Mouse (Mus musculus) kidney, adult 18-20 months (tissue): ENCODE measurements around the gene Alkbh4.
"Not testable (repeated sequence)": the region's sequence is repeated elsewhere in the genome, so short reads cannot be mapped to it uniquely, and the experiment has no call there.

Experiments used
- DNase-seq: peaks from one replicate; pipeline ENCODE4 v3.0.0; 2021

Gene Alkbh4

DNA sequence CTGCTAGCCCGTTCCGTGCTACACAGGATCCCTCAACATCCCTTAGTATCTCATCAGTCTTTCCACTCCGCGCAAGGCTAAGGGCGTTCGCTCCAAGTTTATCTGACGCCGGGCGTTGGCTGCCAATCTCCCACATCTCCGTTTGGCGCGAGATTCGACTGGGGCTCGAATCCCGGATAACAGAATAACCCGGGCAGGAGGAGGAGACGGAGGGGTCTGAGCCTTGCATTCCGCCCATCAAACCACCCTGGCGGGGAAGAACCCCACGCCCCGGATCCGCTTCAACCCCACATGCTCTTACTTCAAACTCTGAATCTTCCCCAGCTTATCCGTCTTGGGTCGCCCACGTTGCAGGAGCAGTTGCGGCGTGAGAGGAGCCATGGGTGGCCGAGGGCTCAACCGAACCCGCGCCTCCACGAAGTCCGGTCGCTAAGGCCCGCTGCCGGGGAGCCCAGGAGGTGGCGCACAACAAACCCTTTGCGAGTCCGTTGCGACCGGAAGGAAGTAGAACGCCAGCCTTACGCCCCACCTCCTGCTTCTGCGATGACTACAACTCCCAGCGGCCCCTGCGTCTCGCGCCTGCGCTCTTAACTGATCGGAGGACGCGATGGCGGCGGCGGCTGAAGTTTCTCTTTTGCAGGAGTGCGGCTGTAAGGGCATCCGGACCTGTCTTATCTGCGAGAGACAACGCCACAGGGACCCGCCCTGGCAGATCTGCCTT is at the start of gene Alkbh4, which contains the start of gene Lrwd1:
Alkbh4 (plus strand) TSS at position 576 of the 721 bp plus-strand sequence.
Lrwd1 (minus strand) TSS at position 504 of the 721 bp plus-strand sequence.
- DNase-seq, result peak; percentile 96

DNA sequence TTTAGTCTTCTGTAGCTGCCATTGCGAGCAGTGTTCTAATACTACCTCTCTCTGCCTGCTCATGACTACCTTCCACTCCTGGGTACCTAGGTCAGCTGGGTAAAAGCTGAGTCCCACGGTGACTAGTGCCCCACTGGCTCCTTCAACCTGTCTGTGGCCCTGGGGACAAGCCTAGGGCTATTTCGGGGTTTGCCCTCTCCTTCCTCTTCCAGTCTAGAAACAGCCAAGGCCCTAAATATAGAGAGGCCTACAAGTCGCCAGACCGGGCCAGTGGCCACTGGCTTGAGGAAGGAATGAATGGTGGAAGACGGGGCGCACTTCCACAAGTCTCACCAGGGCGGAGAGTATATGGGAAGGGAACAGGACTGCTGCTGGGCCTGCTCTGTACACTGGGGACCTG is 49.7 kb upstream of the Alkbh4 start:
- DNase-seq, result no peak

DNA sequence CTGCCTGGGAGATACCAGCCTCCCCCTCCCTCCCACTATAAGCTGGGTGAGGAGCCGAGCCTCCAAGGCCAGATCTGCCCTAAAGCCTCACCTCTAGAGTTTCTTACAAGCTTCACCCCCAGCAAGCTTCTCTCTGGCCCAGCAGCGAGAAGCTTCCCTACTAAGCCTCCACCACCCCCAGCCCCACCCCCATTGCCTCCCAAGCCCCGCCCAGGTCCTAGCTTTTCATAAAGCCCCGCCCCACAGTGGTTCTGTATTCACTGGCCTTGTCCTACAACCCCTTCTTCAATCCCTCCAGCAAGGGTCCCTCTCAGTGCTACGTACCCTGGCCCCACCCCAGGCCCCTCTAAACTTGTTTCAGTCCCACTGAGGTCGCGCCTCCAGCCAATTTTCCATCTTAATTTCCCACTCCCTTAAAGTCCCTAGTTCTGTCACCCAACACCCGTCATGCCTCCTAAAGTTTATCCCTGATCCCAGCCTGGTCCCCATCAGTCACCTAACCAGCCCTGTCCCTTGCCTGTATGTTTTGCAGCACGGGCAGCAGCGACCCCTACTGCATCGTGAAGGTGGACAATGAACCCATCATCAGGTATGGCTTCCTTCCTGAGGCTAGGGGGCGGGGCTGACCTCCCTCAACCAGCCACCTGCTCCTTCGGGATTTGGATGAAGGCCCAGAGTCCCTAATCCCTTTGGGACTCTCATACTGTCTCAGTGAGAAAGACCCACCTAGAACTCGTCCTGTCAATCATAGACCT is 46.9 kb upstream of the Alkbh4 start:
- DNase-seq, result no peak

DNA sequence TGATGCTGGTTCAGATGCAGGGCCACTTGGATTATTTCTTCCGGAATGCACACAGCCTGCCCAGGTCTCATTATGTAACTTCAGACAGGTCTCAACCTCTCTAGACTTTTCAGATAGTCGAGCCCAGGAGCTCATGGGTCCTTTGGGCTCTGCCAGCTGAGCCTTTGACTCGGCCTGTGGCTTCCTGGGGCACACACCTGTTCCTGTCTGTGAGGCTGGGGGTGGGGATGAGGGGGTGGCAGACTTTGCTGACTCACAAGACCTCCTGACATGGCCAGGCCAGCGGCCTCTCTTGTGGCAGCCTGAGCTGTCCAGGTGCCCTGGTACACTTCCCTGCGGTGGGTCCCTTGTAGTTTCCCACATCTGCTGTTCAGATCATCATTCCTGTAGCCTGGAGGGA is 44.0 kb upstream of the Alkbh4 start:
- no peak for DNase-seq

DNA sequence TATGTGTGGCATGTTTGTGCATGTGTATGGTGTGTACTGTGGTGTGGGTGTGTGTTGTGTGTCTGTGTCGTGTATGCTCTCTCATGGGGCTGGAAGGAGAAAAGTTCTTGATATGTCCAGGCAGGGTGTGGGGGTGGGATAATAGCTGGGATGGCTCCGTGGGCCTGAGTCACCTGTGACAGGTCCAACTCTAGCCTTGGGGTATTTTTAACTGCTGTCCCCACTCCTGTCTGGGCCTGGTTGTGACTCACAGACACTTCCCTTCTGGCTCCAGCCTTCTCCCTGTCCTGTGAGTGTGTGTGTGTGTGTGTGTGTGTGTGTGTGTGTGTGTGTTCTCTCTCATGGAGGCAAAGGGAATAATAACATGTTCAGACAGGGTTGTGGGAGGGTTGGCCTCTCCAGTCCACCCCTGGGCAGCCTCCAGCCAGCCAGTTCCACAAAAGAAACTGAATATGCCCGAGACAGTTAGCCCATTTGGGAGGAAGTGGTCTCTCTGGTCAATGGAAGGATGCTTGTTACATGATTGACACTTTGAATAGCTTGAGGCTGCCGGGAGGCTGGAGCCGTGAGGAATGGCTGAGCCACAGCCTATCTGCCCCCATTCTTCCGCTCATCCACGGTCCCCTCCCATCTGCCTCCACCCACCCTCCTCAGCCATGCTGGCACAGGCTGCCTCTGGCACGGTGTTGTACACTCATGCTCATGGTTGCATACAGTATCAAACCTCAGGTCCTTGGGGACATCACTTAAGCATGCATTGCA is 41.5 kb upstream of the Alkbh4 start:
- no peak for DNase-seq

DNA sequence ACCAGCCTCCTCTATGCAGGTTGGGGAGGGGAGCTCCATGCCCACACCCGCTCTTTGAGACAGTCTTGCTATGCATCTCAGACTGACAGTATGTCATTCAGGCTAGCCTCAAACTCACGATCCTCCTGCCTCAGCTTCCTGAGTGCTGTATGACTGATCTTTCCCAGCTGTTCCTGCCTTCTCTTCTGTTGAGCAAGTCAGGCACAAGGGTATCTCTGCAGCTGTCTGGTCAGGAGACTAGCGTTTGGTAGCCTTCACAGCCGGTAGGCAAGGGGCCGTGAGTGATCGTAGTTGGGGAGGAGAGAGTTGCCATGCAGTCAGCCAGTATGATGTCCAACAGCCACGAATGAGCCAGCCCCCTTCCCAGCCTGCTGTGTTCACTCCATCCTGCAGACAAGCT is 40.9 kb upstream of the Alkbh4 start:
- no peak for DNase-seq

DNA sequence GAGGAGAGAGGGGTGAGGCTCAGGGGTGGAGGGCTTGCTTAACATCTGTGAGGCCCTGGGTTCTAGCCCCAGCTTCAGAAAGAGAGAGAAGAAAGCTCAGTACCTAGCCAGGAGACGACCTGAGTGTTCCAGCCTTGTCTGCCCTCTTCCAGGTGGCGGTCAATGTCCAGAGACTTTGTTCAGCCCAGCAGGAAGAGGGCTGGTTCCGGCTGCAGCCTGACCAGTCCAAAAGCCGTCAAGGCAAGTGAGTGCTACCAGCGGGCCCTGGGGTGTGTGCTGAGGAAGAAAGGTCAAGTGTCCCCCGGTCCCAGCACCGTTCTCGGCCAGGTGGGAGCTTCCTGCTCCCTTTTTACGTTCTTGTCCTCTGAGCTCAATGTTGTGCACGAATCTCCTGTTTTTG is 37.4 kb upstream of the Alkbh4 start:
- DNase-seq, result peak; percentile 49

DNA sequence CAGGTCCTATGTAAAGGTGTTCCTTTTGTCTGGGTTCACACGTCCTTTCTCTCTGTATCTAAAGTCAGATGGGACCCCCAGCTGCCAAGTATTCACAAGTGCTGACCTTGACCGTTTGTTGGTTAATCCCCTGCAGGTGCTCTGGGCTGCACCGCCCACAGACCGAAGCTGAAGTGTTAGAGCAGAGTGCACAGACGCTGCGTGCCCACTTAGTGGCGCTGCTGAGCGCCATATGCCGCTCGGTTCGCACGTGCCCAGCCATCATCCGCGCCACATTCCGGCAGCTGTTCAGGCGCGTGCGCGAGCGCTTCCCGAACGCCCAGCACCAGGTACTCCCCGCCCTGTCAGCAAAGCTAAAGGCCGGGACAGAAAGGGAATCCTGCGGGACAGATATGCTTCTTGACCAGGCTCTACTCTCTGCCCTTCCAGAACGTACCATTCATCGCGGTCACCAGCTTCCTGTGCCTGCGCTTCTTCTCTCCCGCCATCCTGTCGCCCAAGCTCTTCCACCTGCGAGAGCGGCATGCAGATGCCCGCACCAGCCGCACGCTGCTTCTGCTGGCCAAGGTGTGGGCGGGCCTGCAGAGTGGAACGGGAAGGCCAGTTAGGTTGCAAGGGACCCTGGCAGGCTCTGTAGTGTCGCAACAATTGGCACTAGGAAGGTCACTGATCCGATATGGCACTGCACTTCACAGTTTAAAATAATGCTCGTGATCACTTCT is 33.7 kb upstream of the Alkbh4 start:
- DNase-seq, result peak; percentile 73

DNA sequence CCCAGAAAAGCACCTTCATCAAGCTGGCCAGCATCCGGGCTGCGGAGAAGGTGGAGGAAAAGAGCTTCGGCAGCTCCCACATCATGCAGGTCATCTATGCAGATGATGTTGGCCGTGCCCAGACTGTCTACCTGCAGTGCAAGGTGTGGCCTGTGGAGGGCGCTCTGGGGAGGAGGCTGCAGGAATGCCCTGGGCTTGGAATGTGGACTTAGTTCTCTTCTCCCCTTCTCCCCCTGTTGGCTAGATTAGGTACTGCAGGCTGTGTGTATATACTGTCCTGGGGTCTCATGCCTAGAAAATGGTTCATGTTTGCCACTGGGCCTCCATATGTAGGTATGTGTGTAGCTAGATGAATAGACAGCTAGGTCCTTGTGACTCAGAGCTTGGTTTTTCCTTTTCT is 31.4 kb upstream of the Alkbh4 start:
- DNase-seq, result no peak

DNA sequence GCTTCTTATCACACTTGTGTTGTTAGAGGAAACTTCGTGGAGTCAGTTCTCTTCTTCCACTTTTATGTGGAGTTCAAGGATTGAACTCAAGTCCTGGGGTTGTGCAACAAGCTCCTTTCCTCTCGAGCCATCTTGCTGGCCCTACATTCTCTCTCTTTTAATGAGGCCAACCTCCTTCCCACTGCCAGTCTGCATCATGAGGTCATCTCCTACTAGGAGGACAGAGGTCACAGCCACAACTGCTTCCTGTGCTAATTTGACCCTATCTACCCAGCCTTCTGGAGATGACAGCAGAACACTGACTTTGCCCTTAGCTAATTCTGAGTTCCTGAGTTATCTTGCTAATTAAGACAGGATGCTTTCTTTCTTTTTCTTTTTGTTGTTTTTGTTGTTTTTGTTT is 27.5 kb upstream of the Alkbh4 start:
- DNase-seq, result no peak

DNA sequence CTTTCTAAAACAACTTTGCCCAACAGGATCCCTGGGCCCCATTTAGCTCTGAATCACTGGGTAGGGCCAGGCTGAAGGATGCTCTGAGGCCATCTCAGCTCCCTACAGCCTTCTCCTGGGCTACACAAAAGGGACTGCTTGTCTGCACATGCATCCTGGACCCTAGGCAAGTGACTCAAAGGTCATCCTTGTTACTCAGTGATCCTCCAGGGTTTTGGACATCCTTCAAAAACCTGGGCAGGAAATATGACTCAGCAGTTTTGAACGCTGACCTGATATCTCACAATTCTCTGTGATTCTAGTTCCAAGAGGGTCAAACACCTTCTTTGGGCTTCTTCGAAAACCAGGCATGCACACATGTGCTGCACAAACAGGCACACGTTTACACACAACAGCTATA is 26.9 kb upstream of the Alkbh4 start:
- DNase-seq, result no peak

DNA sequence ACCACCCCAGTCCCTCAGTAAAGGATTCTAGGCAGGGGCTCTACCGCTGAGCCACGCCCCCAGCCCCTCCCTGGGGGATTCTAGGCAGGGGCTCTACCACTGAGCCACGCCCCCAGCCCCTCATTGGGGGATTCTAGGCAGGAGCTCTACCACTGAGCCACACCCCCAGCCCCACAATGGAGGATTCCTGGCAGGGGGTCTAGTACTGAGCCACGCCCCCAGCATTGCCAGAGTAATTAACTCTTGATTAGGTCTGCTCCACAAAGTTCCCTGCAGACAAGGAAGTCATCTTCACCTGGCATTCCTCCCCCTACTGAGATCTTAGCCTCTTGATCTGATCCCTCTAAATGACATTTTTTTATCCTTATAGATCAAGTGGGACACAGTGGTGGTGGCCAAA is 22.4 kb upstream of the Alkbh4 start:
- not testable (repeated sequence) for DNase-seq

DNA sequence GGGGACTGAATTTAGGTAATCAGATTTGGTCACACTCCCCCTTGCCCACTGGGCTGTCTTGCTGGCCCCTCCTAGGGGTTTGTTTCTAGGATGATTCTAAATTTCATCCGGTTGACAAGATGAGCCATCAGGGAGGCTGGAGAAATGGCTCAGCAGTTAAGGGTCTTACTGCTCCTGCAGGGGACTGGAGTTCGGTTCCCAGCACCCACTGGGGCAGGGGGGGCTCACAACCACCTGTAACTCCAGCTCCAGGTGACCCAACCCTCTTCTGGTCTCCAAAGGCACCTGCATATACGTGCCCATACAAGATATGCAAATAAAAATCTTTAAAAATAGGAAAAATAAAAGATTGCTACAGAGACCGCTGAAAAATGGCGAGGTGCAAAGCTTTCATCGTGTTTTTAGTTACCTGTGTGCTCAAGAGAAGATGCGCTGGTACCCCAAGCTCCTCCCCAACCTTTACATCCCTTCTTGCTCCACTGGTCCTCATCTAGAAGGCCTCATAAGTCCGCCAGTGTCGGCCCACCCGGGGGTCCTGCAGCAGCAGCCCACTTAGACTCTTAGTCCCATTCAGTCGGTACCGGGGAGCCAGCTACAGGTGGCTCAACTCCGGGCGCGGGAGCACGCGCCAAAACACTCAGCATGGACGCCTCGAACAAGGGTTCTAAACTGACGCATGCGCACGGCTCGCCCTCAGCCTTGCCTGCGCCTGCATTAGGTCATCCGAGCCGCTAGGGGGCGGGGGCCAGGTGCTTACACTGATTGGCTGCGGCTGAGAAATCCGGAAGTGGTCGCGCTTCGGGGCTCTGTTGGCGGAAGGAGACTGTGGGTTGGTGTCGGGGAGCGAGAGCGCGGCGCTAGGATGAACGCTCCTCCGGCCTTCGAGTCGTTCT is 19.8 kb upstream of the Alkbh4 start, which contains the start of gene Polr2j:
Polr2j (plus strand) TSS at position 741 of the 893 bp plus-strand sequence.
- peak; percentile 97 for DNase-seq

DNA sequence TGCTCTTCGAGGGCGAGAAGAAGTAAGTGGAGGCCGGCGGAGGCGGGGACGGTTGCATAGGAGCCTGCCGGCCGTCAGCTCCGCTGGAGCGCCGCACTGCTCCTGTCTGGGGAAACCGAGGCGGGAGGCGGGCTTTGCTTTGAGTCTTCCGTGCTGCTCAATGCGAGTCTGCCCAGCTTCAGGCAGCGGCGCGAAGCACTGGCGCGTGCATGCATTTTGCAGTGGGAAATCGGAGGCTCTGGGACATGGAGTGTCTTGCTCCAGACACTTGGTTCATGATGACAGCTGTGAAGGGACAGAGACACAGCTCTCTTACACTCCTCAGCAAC is 19.2 kb upstream of the Alkbh4 start:
- DNase-seq, result no peak

DNA sequence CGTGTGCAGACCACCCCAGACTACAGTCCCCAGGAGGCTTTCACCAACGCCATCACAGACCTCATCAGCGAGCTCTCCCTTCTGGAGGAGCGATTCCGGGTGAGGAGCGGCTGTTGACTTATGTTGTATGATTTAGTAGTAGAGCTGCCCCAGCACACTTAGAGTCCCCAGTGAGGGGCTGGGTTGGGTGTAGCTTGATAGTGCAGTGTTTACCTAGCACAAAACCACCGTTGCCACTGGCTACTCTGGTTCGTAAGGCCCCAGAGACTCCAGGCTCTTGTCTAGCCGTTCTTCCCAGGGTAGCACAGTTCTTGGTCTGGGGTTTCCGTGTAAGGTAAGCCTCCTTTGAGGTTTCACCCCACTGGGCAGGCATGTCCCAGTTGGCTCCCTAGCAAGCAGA is 13.8 kb upstream of the Alkbh4 start:
- DNase-seq, result no peak

DNA sequence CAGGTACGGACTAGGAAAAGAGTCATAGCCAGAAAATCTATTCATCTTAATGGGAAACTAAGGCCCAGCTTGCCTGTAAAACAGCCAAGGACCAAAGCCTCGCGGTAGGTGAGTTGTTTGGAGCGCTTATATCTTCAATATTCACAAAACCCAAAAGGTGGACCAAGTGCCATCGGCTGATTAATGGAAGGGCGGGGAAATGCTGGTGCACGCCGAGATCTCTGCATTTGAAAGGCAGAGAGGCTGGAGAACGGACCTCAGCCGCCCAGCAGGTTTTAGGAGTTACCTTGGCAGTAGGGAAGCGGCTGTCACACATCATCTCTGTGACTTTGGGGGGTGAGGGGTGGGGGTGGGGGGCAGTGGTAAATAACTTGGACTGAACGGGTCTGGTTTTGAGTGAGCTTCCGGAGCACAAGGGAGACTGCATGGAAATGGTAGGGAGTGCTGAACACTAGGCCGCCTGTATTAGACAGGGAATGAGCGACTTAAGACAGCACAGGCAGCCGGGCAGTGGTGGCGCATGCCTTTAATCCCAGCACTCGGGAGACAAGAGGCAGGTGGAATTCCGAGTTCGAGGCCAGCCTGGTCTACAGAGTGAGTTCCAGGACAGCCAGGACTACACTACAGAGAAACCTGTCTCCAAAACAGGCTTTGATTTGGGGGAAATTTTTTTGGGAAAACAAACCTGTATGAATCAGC is 495 bp downstream of the Alkbh4 start:
- no peak for DNase-seq

DNA sequence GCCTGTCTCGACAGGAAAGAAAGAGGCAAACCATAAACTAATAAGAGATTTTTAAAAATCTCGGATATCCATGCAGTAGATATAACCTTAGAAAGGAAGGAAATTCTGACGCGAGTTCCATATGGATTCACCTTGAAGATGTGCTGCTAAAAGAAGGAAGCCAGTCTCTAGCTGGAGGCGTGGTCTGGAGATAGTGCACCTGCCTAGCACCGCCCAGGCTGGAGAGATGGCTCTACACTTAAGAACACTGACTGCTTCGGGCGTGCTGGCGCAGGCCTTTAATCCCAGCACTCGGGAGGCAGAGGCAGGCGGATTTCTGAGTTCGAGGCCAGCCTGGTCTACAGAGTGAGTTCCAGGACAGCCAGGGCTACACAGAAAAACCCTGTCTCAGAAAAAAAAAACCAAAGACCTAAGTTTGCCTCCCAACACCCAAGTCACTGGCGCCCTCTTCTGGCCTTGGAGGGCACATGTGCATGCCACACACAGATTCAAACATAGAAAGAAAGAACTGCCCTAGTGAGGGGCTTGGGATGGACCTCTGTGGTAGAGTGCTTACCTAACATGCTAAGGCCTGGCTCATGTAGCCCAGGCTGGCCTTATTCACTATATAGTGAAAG is 1.8 kb downstream of the Alkbh4 start:
- peak; percentile 54 for DNase-seq

DNA sequence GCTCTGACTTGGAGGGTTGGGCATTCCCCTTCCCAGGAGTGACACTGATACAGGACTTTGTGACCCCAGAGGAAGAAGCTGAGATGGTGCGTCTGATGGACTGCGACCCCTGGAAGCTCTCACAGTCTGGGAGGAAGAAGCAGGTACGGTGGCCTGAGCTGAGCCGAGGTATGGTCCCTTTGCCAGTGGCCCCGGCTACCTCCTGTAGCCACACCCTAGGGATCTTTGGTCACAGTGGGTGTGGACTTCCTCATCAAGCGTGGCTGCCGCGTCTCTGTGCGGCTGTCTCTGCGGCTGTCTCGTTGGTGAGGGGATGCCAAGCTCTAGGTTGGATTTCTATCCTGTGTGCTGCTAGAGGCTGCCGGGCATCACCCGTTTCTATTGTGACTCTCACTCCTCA is 3.4 kb downstream of the Alkbh4 start:
- no peak for DNase-seq

DNA sequence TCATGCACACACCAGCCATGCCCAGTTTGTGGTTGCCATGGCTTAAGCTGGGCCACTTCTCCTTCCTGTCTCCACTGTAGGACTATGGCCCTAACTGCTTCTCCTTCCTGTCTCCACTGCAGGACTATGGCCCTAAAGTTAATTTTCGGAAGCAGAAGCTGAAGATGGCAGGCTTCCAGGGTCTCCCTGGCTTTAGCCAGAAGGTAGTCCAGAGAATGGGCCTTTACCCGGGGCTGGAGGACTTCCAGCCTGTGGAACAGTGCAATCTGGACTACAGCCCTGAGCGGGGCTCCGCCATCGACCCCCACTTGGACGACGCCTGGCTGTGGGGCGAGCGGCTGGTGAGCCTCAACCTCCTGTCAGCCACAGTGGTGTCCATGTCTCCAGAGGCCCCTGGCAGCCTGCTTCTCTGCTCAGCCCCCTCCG is 4.1 kb downstream of the Alkbh4 start:
- DNase-seq, result no peak

DNA sequence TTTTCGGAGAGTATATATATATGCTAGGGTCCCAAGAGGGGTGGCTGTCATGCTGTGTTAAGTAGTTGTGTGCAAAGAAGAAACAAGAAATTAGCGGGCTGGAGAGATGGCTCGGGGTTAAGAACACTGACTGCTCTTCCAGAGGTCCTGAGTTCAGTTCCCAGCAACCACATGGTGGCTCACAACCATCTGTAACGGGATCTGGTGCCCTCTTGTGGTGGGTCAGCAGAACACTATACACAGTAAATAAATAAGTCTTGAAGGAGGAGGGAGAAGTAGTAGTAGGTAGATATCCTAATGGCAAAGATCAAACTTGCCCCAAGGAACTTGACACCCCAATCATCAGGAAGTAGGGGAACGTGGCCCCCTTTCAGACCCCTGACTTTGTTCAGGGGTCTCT is 6.8 kb downstream of the Alkbh4 start:
- no peak for DNase-seq
